Mouse (Mus musculus): ENCODE measurements at regions not wholly inside any gene's neighbourhood (a gene's known extent, or its start where the extent isn't known, plus 50 kb on each side); places are given as distances from the start of the nearest gene placed in this dataset.

GRCm38 (mm10) chr13:97847561-97847960, 87.1 kb upstream of the Gm10260 start:
- no peak for TF ChIP-seq MYOD1 (IDR thresholded peaks at IDR 0.05; ENCODE audit: control insufficient read depth, insufficient read length, low read depth)
- no peak for TF ChIP-seq CTCF (IDR thresholded peaks at IDR 0.05; ENCODE audit: control insufficient read depth, insufficient read depth, insufficient read length)
